Mouse (Mus musculus) heart, adult 11 months (tissue): ENCODE data around the gene 4932438A13Rik.
A peak's percentile ranks its signal among the peaks of the same experiment; 100 is the strongest.

ENCODE experiments used
- DNase-seq: peaks from one replicate; pipeline ENCODE4 v3.0.0; 2022

The 4932438A13Rik gene

GRCm38 (mm10) chr3:36862721-36863275, at the start of gene 4932438A13Rik:
TSS of gene 4932438A13Rik (plus strand) at chr3:36863104.
- DNase-seq = peak; percentile 99

- no peak for DNase-seq
These were observed 46.3 kb upstream of the 4932438A13Rik start for GRCm38 (mm10) chr3:36816633-36817032.

- peak; percentile 98 for DNase-seq
These were observed 43.5 kb upstream of the 4932438A13Rik start for GRCm38 (mm10) chr3:36819402-36819801.

- DNase-seq = peak; percentile 91
These were observed 41.9 kb upstream of the 4932438A13Rik start for GRCm38 (mm10) chr3:36821037-36821436.

- DNase-seq = no peak
These were observed 37.8 kb upstream of the 4932438A13Rik start for GRCm38 (mm10) chr3:36825098-36825497.

- DNase-seq = peak; percentile 67
These were observed 37.4 kb upstream of the 4932438A13Rik start for GRCm38 (mm10) chr3:36825554-36825953.

GRCm38 (mm10) chr3:36827274-36828025, 35.5 kb upstream of the 4932438A13Rik start:
- peak; percentile 76 for DNase-seq

- DNase-seq = no peak
These were observed 32.7 kb upstream of the 4932438A13Rik start for GRCm38 (mm10) chr3:36830218-36830617.

GRCm38 (mm10) chr3:36834426-36834825, 28.5 kb upstream of the 4932438A13Rik start:
- peak; percentile 25 for DNase-seq

GRCm38 (mm10) chr3:36834832-36835231, 28.1 kb upstream of the 4932438A13Rik start:
- peak; percentile 35 for DNase-seq

- DNase-seq = peak; percentile 85
These were observed 27.2 kb upstream of the 4932438A13Rik start for GRCm38 (mm10) chr3:36835525-36836203.

- peak; percentile 52 for DNase-seq
These were observed 26.1 kb upstream of the 4932438A13Rik start for GRCm38 (mm10) chr3:36836833-36837232.

GRCm38 (mm10) chr3:36840650-36841555, 22.0 kb upstream of the 4932438A13Rik start:
- DNase-seq = peak; percentile 87

GRCm38 (mm10) chr3:36853733-36854440, 9.0 kb upstream of the 4932438A13Rik start:
- DNase-seq = peak; percentile 90

GRCm38 (mm10) chr3:36861411-36862410, 1.2 kb upstream of the 4932438A13Rik start:
- DNase-seq = peak; percentile 39

- DNase-seq = no peak
These were observed 523 bp downstream of the 4932438A13Rik start for GRCm38 (mm10) chr3:36863427-36863826.

- peak; percentile 12 for DNase-seq
These were observed 977 bp downstream of the 4932438A13Rik start for GRCm38 (mm10) chr3:36863881-36864280.

GRCm38 (mm10) chr3:36864466-36864865, 1.6 kb downstream of the 4932438A13Rik start:
- DNase-seq = peak; percentile 3

- no peak for DNase-seq
These were observed 42.5 kb downstream of the 4932438A13Rik start for GRCm38 (mm10) chr3:36905372-36905771.

- DNase-seq = no peak
These were observed 54.9 kb downstream of the 4932438A13Rik start for GRCm38 (mm10) chr3:36917832-36918231.

- no peak for DNase-seq
These were observed 55.4 kb downstream of the 4932438A13Rik start for GRCm38 (mm10) chr3:36918322-36918721.
